Mouse (Mus musculus) layer of hippocampus, adult 9-11 months (tissue): ENCODE measurements around the gene Tox2.

ENCODE experiments used
- DNase-seq: peaks from one replicate; pipeline ENCODE4 v3.0.0; 2022

The Tox2 gene

DNA sequence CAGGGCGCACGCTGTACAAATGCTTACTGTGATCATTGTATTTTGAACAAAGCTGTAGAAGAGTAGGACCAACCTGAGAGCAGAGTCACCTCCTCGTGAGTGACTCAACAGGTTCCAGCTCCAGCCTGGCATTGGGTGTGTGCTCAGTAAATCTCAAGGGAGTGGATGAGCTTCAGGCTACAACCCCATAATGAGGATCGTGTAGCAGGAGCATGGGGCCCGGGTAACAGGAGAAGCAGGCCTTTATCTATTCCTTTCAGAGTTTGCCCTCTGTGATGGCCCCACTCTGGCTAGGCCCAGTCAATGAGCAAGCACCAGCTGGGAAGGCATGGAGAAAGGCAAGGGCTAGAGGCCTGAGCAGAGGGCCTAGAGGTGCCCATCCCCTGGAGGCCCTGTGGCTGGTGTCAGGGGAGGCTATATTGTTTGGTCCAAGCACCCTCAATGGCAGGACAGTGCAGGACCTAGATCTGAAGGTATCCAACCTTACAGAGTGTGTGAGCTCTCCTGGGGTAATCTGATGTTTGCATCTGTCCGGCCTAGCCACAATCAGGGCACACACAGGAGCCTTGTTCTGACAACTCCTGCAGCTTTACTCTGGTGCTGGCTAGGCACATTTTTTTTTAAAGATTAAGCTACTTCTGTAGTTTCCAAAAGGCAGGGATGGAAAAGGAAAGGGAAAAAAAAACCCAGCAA lies 58.6 kb downstream of the Tox2 start:
- DNase-seq: no peak

GRCm38 (mm10) chr2:163262055-163262420 lies 59.1 kb downstream of the Tox2 start:
- DNase-seq: no peak

DNA sequence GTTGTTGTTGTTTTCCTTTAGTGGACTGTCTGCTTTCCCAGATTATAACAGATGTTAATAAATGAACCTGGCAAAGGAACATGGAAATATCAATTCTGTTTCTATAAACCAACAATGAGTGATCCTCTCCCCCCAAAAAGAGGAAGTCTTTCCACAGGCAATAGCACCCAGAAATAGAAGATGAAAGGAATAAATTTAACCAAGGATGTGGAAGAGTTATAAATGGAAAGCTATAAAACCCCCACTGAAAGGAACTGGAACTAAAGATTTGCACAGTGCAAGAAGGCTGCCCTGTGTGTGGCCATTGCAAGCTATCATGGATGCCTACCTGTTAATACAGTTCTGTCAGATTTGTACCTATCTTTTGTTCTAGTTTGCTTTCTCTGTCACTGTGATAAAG lies 64.2 kb downstream of the Tox2 start:
- no peak for DNase-seq

DNA sequence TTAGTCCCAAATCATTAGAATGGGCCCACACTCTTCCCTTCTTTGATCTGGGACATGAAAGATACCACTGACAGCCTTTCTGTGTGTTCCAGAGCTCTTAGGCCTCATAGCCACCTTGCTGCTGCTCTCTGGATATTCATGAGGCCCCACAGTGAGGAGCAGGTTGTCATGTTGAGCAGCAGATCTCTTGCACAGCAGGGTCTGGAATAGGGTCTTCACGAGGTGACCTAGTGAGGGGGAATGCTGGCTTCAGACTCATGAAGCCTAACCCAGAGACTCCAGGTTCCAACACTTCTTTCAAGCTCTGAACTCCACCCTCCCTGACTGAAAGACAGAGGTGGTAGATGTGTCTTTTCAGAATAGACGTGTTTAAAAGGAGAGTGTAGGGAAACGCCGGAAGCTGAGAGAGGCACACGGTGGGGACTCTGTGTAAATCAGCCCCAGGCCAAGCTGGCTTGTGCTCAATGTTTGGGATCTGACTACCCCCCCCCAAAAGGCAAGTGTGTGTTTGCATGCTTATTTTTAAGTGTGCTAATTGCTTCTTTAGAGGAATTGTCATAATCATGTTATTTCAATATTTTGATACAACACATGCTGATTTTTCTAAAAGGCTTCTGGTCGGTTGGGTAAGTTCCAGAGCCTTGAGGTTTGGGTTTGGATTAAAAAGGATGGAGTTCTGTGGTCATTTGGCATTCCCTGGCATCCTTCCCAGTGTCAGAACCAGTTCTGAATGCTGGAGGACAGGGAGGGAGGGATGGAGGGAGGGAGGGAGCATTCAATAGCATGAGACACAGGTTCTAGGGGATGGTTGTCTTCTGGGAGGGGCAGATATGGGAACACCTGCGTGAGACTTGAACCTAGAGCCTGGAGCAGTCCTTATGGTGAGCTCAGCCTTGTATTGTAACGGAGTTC lies 68.9 kb downstream of the Tox2 start:
- no peak for DNase-seq

DNA sequence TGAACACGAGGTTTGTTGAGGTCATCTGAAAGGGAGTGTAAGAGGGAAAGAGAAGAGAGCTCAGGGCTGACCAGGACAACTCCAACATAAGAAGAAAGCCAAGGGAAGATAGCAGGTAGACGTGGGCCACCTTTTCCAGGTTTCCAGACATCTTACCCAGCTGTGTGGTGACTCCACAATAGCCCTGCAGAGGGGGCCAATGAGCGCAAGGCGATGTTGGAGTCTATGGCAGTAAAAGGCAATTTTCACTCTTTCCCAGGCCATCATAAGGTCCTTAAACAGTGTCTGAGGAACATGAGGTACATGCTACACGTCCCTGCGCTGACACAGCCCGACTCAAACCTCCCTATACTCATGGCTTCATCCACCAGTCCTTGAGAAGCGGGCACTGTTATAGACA lies 70.9 kb downstream of the Tox2 start:
- DNase-seq: no peak

- no peak for DNase-seq
Observed at GRCm38 (mm10) chr2:163275986-163276385, 73.1 kb downstream of the Tox2 start.

- DNase-seq: no peak
Observed at GRCm38 (mm10) chr2:163277979-163278378, 75.1 kb downstream of the Tox2 start.

DNA sequence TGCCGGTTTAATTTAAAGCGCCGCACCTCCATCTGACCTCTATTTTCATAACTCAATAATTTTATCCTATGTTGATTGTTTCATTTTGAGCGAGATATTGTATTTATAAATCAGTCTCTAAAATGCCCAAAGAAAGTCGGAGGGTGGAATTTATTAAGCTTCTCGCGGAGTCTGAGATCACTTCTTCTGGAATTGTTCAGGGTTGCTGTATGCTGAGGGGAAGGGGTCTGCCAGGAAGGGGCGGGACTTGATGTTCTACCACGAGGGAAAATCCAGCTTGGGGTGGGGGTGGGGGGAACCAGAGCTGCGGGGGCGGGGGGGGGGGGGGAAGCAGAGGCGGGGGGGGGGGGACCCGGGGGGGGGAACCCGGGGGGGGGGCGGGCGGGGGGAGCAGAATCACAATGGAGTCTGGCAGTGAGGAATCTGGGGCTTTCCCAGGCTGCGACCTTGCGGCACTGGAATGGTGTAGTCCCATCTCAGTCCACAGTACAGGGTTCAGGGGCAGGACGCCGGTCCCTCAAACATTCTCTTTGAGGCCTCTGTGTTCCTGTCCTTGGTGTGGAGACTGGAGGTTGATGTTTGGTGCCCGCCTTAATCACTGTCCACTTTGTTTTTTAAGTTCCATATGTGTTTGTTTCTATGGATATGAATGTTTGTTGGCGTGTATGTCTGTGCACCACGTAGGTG lies 77.9 kb downstream of the Tox2 start:
- DNase-seq: no peak

DNA sequence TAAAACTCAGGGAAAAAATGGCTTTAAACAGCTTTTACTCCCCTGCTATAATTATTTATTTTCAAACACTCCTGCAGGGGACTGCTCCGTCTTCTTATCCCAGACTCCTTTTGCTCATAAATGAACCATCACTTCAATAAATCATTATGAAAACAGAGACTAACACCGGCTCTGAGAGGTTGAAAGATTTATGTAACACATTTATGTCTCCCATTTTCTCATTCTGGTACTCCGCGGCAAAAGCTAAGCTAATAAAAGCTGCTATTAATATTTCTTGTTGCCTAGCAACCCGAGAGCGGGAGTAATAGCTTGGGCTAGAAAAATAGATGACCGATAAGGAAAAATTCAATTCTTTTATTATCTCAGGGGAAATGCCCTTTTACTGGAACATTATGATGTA lies 81.9 kb downstream of the Tox2 start:
- peak; percentile 24 for DNase-seq

DNA sequence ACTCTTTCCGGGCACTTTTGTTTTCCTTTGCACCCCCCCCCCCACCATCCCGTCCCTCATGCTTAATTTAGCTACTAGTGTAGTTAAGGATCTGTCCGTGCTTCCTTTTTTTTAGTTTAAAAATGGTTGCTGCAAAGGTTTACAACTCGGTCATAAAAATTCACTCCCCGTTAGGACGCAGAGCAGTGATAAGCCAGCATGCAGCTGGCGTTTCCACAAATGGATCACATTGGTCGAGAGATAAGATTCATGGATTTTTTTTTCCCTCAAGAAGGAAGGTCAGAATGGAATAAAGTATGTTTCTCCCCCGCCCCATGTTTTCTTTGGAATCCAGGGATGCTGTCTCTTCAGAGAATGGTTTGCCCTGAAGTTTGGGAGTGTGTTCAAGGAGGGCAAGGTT lies 82.4 kb downstream of the Tox2 start:
- DNase-seq: no peak

GRCm38 (mm10) chr2:163285762-163286161 lies 82.8 kb downstream of the Tox2 start:
- DNase-seq: no peak

GRCm38 (mm10) chr2:163288881-163289379 lies 86.0 kb downstream of the Tox2 start:
- no peak for DNase-seq

DNA sequence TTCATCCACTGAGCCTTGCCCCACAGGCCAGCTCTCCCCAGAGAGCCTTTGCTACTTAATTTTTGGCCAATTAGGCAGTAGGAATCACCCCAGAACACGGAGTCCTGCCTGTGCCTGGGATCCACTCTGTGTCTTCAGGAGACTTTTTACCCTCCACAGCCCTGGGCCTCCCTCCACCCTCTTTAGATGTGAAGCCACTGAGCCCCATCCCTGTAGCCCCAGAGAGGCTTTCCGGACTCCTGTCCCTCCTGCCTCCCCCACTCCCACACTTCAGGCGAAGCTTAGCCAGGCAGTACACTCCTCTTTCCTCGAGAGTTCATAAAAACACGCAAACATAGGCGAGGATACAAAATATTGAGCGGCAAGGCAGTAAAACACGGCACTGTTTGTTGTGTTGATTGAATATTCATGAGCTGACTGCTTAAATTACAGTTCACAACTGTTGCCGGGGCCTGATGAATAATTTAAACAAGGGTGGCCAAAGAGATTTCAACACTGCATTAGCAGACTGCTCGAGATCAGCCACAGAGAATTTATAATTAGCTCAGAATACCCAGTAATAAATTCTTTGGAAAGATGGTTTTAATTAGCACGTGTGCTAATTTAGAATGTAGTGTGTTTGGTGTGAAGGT lies 94.2 kb downstream of the Tox2 start:
- DNase-seq: no peak

- no peak for DNase-seq
Observed at GRCm38 (mm10) chr2:163300069-163301060, 97.4 kb downstream of the Tox2 start.

DNA sequence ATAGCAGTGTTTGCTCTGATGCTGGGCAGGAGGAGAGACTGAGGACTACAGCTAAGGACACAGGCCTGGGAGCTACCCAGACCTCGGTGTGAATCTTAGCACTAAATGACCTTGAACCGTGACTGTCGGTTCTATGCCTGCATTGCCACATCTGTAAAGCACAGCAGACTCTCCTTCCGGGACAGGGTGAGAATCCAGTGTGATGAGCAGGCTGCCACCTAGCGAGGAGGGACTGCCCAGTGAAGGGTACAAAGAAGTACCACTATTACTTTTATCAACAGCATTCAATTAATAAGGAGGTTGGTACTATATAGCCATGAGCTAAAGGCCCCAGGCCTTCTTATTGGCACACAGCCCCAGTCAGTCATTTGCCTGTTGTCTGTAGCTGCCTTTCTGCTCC lies 98.7 kb downstream of the Tox2 start:
- DNase-seq: no peak

DNA sequence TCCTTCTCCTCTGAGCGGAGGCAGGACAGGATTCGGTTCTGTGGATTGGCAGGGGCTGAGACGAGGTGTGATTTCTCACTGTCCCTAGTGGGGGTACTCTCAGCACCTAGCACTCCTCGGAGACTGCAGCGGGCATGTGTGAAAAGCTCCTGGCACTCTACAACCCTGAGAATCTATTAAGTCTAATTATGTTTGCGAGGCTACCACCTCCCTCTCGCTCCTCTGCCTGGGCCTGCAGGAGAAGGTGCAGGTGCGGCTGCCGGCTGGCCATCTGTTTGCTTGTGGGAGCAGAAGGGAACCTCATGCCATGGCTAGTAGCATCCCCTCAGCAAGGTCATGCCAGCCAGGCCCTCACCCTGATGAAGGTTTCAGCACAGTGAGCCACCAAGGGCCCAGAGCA lies 100.1 kb downstream of the Tox2 start:
- no peak for DNase-seq

DNA sequence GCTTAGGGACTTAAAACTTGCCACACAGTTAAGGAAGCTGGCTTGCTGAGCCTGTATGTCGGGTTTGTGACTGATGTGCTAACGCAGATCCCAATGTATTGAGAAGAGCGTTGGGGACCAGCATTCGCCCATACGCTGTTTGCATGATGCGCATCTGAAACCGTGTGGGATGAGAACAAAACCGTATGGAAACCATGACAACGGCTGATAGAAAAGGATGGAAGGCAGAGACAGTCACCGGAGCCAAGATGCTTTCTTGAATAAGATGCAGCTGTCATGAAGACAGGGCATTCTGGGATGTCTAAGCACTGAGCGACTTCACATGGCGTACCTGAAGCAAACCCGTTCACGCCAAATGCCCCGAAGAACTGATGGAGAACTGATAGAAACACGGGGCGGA lies 106.5 kb downstream of the Tox2 start:
- DNase-seq: peak; percentile 60

DNA sequence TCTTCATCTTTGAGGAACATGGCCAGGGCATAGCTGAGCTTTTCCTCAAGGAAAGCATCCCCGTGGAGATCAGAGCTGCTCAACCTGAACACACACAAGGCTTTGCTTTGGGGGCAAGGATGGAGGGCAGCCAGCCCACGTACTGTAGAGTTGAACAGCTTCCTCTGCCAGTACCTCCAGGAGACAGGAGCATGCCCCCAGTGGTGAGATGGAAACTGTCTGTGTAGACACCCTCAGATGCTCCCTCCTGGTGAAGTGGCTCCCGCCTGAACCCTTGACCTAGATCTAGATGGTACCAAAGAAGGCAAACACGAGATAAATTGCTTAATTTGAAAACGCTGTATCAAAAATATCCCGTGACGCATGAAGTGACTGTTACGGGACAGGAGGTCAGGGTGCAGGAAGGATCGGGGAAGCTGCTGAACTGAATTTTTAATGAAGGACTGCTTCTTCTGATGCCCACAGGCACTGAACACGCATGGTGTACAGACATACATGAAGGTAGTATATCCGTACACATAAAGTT lies 107.3 kb downstream of the Tox2 start:
- DNase-seq: no peak

DNA sequence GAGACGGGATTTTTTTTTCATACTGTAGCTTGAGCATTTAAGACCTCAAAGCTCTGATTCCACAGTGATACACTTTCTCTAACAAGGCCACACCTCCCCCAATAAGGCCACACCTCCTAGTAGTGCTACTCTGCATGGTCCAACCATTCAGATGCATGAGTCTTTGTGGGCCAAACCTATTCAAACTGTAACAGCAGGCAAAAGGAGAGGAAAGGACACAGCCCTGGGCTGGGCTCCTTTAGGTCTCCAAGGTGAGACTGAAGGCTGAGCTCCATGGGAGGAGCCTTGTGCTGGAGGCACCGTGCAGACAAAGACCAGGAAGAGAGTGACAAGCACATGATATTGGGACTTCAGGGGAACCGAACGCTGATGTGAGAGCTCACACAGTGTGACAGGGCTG lies 114.4 kb downstream of the Tox2 start:
- DNase-seq: no peak

GRCm38 (mm10) chr2:163318777-163319176 lies 115.9 kb downstream of the Tox2 start:
- no peak for DNase-seq

DNA sequence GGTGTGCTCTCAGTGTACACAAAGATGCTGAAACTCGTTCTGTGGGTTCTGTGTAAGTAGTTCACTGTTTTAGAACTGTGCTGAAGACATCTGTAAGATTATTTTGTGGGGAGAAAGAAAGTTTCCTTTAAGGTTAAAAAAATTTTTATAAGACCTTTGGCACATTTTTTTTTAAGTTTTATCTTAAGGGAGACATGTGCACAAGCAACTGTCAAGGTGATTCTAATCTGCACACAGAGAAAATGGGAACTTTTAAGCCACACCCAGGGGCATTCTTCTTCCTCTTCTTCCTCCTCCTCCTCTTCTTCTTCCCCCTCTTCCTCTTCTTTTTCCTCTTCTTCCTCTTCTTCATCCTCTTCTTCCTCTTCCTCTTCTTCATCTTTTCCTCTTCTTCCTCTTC lies 120.2 kb downstream of the Tox2 start:
- no peak for DNase-seq

DNA sequence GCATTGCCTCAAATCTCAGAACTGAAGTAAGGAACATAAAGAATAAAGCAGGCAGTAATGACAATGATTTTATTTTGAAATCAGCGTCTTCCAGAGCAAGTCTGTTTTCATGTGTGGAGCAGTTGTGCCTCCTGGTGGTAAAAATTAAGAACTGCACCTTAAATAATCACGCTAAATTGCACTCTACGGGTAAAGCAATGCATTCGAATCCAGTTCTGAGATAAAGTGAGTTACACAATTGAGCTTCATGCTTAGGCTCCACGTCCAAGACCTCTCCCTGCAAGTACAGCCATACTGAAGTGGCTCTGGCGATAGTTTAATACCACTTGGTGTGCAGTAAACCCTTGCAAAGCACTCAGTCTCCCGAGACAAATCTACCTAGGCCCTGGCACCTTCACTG lies 127.8 kb downstream of the Tox2 start:
- peak; percentile 38 for DNase-seq
